Mouse (Mus musculus): ENCODE measurements at regions not wholly inside any gene's neighbourhood (a gene's known extent, or its start where the extent isn't known, plus 50 kb on each side); places are given as distances from the start of the nearest gene placed in this dataset.

- DNase-seq (ENCODE audit: low spot score): no peak
Observed at GRCm38 (mm10) chr17:48789846-48790245, 142.3 kb upstream of the Lrfn2 start.

DNA sequence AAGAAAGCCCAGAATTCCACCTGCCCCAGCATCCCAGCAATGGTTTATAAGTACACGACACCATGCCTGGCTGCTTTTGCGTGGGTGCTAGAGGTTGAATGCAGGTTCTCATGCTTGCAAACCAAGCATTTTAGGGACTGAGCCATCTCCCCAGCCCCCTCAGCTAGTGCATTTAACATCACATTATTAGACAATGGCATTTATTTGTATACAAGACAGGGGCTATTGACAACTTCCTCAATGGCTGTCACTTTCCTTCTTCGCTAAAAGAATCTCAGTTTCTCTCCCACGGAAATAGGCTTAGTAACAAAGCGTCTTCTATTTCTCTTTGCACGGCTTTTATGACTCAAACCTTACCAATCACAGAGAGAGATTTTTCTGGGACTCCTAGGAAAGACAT lies 141.7 kb upstream of the Lrfn2 start:
- DNase-seq (ENCODE audit: low spot score): no peak

- DNase-seq (ENCODE audit: low spot score): no peak
Observed at GRCm38 (mm10) chr17:48792954-48793353, 139.2 kb upstream of the Lrfn2 start.

DNA sequence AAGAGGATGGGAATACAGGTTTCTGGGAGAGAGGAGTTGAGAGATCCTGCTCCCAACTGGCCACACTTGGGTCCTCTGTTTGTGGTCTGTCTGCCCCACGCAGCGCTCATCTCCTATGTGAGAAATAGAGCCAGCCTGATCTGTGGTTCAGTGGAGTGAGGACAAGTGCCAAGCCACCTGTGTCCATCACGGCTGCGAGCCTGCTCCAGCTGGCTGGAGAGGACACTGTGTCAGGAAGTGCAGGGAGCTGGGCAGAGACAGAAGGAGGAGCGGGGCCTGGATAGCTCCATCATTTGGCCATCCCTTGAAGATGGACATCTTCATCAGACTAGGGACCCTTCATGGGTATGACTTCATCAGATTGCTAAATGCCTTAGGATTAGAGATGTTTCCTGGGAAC lies 136.4 kb upstream of the Lrfn2 start:
- DNase-seq (ENCODE audit: low spot score): no peak

DNA sequence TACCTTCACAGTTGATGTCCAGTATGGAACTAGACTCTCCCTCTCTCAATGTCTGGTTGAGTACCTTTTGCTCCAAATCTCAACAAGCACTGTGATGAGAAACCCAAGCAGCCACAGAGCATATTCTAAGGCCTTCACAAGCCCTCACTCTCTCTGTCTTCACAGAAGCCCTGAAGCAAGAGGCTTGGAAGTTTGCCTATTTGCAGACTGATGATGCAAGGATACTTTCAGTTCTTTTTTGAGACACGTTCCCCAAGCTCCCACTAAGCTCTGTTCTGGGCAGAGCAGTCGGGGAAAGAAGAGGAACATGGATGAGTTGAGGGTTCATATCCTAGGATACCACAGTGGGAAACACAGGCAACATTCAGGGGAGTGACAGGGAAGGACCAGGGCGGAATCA lies 134.0 kb upstream of the Lrfn2 start:
- DNase-seq (ENCODE audit: low spot score): no peak

- no peak for DNase-seq (ENCODE audit: low spot score)
Observed at GRCm38 (mm10) chr17:48802673-48803072, 129.5 kb upstream of the Lrfn2 start.

DNA sequence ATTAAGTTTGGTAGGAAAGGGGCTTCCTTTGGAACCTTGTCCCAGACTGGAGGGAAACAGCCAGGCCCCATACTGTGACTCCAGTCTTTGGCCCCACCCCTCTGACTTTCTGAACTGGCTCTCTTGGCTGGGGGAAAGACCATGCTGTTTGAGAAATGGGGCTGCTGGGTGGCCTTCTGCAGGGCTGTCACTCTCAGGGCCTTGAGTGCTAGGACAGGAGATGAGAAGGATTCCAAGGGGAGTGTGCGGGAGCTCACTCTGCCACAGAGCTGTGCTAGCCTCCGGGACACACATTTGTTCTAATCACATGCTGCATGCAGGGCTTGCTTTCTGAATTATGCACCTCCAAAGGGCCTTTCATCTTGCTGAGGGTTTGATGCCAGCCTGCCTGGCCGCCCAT lies 124.3 kb upstream of the Lrfn2 start:
- no peak for DNase-seq (ENCODE audit: low spot score)

DNA sequence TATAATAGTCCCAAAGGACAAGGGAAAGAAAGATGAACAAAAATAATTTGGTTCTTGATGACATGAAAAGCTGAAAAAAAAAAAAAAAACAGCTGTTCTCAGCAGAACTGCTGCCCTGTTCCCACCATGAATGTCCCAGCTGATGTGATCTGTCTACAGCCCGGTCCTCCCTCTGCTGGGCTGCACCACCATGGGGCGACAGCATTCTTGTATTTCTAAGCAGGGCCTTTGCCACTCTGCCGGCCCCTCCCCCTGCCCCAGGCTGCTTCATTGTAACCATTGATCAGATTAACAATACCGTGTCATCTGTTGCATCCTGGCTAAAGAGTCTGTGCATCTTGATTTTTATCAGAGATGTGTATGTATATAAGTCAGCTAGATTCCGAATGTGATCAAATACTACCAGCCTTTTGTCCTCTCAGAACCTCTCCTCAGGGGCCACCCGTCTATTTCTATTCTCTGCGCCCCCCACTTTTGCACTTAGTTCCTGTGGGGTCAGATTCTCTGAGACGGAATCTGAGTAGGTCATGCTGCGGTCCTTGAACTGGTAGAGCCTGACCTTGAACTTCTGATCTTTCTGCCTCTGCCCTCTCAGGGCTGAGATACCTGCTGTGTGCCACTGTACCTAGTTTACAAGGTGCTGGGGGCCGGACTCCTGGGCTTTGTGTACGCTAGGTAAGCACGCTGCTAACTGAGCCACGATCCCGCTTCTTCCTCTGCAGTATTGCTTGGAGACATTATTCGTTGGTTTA lies 117.2 kb upstream of the Lrfn2 start:
- DNase-seq (ENCODE audit: low spot score): no peak

DNA sequence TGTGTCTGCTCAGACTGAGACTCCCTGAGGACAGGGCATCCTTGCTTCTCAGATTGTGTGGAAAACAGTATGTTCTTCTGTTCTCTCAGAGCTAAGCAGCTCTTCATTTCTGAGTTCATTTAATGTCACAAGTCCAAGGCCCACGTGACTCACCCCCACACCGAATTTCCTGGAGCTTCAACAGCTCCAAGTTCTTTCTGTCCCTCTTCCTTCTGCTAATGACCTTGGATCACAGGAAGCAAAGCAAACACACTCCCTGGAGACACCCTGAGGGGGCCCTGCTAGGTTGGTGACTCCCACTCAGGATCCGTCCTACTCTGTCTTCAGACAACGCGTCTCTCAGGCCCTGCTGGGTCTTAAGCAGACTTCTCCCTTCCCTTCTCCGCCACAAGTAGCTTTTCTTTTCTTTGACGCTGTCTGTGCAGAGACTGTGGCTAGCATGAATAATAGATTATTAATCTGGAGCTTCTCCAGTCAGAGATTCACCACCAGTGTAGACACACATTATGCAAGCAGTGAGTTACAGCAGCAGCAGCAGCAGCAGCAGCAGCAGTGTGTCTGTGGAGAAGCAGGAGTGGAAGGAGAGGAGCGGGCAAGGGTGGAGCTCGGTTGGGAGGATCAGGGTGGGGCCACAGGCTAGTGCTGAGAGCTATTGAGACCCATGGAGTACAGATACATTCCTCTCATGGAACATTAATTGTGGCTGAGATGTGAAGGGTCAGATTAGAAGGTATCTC lies 115.4 kb upstream of the Lrfn2 start:
- no peak for DNase-seq (ENCODE audit: low spot score)

DNA sequence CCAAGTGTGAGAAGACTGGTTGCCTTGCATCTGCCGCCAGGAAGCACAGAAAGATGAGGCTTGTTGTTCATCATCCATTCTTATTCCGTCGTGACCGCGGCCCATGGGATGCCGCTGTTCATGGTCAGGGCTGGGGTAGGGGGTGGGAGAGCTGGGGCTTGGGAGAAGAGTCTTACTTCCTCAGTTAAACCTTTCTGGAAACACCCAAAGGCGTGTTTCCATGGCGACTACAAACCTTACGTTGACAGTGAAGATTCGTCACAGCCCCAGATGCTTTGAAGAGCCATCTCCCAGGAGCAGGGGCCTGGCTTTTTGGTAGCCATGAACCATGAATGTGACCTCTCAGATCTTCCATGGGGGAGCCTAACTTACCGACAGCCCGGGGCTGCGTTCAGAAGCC lies 114.6 kb upstream of the Lrfn2 start:
- DNase-seq (ENCODE audit: low spot score): no peak

DNA sequence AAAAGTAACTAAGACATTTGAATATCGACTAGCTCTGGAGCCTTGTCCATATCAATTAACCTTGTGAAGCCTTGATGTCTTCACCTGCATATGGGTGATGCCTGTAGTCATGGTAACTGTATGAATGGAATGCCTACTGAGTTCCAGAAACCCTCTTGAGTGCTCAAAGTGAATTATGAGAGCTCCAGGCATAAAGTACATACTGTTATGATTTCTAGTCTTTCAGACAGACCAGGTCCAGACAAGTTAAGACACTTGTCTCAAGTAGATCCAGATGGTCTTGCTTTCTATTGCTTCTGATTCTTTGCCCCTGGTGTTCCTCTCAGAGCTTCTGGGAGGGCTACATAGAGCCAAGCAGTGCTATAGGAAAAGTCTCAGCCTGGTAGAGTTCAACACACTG lies 112.5 kb upstream of the Lrfn2 start:
- no peak for DNase-seq (ENCODE audit: low spot score)

DNA sequence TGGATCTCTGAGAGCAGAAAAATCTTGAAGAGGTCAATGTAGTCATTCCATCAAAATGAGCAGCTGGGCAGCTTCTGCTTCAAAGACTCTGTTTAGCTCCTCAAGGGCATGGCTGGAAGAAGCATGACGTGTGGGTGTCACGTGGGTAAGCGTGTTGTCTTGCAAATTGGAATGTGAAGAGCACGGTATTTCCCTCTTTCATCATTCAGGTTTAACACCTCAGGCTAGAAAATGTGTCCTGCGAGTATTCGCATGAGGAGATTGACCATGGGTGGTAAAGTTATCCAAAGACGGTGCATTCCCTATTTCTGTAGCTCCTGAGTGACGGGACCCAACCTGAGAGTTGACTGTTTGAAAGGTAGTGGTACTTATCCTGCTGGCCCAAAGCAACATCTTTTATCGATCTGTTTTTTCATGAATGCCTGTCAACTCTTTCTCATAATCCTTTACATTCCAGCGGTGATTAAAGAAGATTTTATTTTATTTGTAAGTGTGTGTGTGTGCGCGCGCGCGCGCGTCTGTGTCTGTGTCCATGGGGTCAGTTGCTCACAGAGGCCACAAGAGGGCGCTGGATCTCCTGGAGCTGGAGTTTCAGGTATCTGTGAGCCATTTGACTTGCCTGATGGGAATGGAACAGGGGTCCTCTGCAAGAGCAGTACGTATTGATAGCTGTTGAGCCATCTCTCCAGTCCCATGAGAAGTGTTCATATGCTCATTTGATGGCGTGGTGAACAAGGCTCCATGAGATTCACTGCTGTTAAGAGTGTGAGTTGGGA lies 109.9 kb upstream of the Lrfn2 start:
- no peak for DNase-seq (ENCODE audit: low spot score)

- no peak for DNase-seq (ENCODE audit: low spot score)
Observed at GRCm38 (mm10) chr17:48823921-48824320, 108.3 kb upstream of the Lrfn2 start.

GRCm38 (mm10) chr17:48825212-48825913 lies 106.8 kb upstream of the Lrfn2 start:
- DNase-seq (ENCODE audit: low spot score): no peak

DNA sequence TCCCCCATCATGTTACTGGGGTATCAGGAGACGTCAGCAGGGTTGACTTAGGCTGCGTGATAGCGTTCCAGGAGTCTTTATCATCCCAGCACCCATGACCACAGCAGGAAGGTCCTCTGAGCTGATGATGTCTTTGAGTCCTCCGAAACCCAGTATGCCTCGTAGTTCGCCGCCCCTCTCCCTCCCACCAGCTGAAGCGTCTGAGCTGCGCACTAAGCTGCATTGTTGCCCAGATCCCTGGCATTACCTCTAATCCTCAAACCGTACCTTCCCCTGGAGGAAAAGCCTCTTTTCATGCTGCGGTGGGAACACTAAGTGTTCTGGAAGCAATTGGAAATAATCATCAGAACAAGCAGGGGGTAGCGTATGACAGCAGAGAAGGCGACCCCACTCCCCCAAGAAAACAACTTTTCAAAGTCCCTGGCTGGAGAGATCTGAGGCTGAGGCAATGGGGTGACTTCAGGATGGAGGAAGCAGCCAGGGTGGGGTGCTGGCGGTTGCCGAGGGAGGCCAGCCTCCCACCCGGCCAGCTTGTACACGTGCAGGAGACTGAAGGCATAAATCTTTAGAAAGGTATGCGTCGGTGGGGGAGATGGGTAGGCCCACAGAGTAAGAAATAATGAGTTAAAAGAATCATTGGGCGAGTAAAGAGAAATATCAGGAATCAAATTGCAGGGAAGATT lies 93.7 kb upstream of the Lrfn2 start:
- DNase-seq (ENCODE audit: low spot score): no peak

GRCm38 (mm10) chr17:48847890-48848289 lies 84.3 kb upstream of the Lrfn2 start:
- no peak for DNase-seq (ENCODE audit: low spot score)

DNA sequence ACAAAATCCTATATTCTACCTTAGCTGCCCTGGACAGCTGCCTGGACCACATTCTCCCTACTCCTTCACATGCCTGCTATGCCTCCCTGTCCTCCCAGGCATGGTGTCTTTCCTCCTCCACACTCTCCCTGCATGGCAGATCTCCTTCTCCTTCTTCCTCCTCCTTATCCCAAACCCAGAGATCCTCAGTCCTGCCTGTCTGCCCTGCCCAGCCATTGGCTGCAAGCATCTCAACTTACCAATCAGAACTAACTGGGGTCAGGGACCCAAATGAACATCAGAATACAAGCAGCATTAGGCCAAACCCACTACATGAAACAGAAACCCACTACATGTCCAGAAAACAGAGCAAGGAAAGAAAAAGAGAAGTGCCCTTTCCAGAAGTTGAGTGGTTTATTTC lies 81.3 kb upstream of the Lrfn2 start:
- no peak for DNase-seq (ENCODE audit: low spot score)

GRCm38 (mm10) chr17:48858891-48859290 lies 73.3 kb upstream of the Lrfn2 start:
- no peak for DNase-seq (ENCODE audit: low spot score)

DNA sequence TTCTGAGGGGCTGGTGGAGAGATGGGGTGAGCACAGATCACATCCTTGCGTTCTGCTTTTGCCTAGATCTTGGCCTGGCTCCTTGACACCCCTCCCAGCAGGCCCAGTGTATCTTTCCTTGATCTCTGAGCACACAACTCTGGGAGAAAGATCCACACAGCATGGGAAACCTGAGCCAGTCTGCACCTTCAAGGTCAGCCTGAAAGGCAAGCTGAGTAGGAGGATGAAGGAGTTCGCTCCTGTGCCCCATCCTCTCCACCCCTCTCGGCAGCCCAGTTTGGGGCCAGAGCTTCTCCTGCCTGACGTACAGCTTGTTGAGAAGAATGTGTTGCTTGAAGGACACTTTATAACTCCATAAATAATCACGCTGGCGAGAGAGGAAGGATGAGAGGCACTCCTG lies 61.7 kb upstream of the Lrfn2 start:
- no peak for DNase-seq (ENCODE audit: low spot score)

GRCm38 (mm10) chr17:48877505-48877904 lies 54.7 kb upstream of the Lrfn2 start:
- no peak for DNase-seq (ENCODE audit: low spot score)

DNA sequence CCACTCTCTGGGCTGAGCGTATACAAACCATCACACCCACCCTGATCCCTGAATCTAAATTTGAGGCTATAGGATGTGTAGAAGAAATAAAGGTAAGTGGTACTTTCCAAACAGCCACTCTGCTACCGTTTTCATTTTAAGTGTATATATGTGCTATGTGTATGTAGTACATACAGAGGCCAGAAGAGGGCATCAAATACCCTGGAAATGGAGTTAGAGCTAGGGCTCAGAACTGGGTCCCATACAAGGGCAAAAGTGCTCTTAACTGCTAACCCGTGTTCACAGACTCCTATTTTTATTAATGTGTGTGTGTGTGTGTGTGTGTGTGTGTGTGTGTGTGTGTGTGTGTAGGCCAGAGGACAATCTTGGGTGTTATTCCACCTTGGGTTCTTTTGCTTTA lies 51.6 kb upstream of the Lrfn2 start:
- no peak for DNase-seq (ENCODE audit: low spot score)

GRCm38 (mm10) chr17:48881946-48882345 lies 50.2 kb upstream of the Lrfn2 start:
- DNase-seq (ENCODE audit: low spot score): no peak
